Mouse (Mus musculus): Measurements from ENCODE around the gene Zfp760. TPM values are rescaled to one million over a fixed set of nuclear protein-coding genes. Genes with fewer than 3 reads are reported as not detected.
"Not testable (repeated sequence)": the region's sequence is repeated elsewhere in the genome, so short reads cannot be mapped to it uniquely, and the experiment has no call there.

Zfp760 gene
- 18.6 and 20.7 TPM in 2 replicates for polyA plus RNA-seq (2016; fragmentation: Nextera tagmentation; extraction: Ambion mirVana)

GRCm38 (mm10) chr17:21707343-21707996 is at the start of gene Zfp760:
Gene Zfp760, plus strand, starts transcription at chr17:21707741.
- Histone ChIP-seq H3K27ac (replicated peaks) (peak within 1 kb of the TSS; percentile 93), H3K36me3 (peaks cover 25% of the 10 kb centered on the region), H3K27me3 (ENCODE audit: low read depth, poor library complexity, severe bottlenecking) (no peaks in the 10 kb centered on the region), H3K4me3 (peak within 1 kb of the TSS; percentile 70), H3K9me3 (replicated peaks) (no peaks in the 10 kb centered on the region), H3K4me1 (peaks cover 15% of the 10 kb centered on the region)
- WGBS = 5% methylated on average over 26 of the region's 26 CpGs
- peak; percentile 87 for DNase-seq (ENCODE audit: low spot score)

GRCm38 (mm10) chr17:21678826-21679225 is 28.7 kb upstream of the Zfp760 start:
- not testable (repeated sequence) for H3K4me3 ChIP-seq; DNase-seq (ENCODE audit: low spot score); H3K27ac ChIP-seq (replicated peaks); H3K36me3 ChIP-seq; H3K27me3 ChIP-seq (ENCODE audit: low read depth, poor library complexity, severe bottlenecking); H3K4me1 ChIP-seq; H3K9me3 ChIP-seq (replicated peaks)
- WGBS = 15% methylated on average over 1 of the region's 1 CpGs

GRCm38 (mm10) chr17:21679273-21680018 is 28.1 kb upstream of the Zfp760 start:
- peak overlapping the region; percentile 55 for H3K4me3 ChIP-seq
- no peaks in the 10 kb centered on the region for H3K27me3 ChIP-seq (ENCODE audit: low read depth, poor library complexity, severe bottlenecking)
- DNase-seq (ENCODE audit: low spot score) = peak; percentile 82
- 5% methylated on average over 9 of the region's 9 CpGs for WGBS
- peaks cover 3% of the 10 kb centered on the region; the same call in 1 of the 2 replicates for H3K4me1 ChIP-seq
- no peaks in the 10 kb centered on the region for H3K9me3 ChIP-seq (replicated peaks)
- peak overlapping the region; percentile 76 for H3K27ac ChIP-seq (replicated peaks)
- H3K36me3 ChIP-seq = peaks cover 3% of the 10 kb centered on the region

- not testable (repeated sequence) for DNase-seq (ENCODE audit: low spot score)
Observed at GRCm38 (mm10) chr17:21680019-21680376, 27.5 kb upstream of the Zfp760 start.

GRCm38 (mm10) chr17:21691560-21691959 is 16.0 kb upstream of the Zfp760 start, which contains the start of gene Gm10226:
Gene Gm10226, plus strand, starts transcription at chr17:21691860.
- no peak within 1 kb of the TSS for H3K4me3 ChIP-seq
- 87% methylated on average over 3 of the region's 3 CpGs for WGBS
- no peak for DNase-seq (ENCODE audit: low spot score)
- H3K9me3 ChIP-seq (replicated peaks) = no peaks in the 10 kb centered on the region
- H3K27ac ChIP-seq (replicated peaks) = no peak within 1 kb of the TSS
- peaks cover 58% of the 10 kb centered on the region for H3K36me3 ChIP-seq
- H3K27me3 ChIP-seq (ENCODE audit: low read depth, poor library complexity, severe bottlenecking) = no peaks in the 10 kb centered on the region
- no peaks in the 10 kb centered on the region for H3K4me1 ChIP-seq

More at GRCm38 (mm10) chr17:21680019-21680376, 27.5 kb upstream of the Zfp760 start:
- H3K36me3 ChIP-seq; H3K27me3 ChIP-seq (ENCODE audit: low read depth, poor library complexity, severe bottlenecking); H3K9me3 ChIP-seq (replicated peaks); H3K4me1 ChIP-seq: not testable (repeated sequence)
- peak overlapping the region; percentile 55 for H3K4me3 ChIP-seq
- H3K27ac ChIP-seq (replicated peaks) = peak overlapping the region; percentile 76
- under 1% methylated on average over 10 of the region's 10 CpGs for WGBS

GRCm38 (mm10) chr17:21693342-21693741 is 14.2 kb upstream of the Zfp760 start:
- Histone ChIP-seq H3K9me3 (replicated peaks) (no peaks in the 10 kb centered on the region), H3K4me1 (no peaks in the 10 kb centered on the region), H3K4me3 (no peak overlapping the region), H3K27ac (replicated peaks) (no peak overlapping the region), H3K27me3 (ENCODE audit: low read depth, poor library complexity, severe bottlenecking) (no peaks in the 10 kb centered on the region), H3K36me3 (peaks cover 50% of the 10 kb centered on the region)
- 83% methylated on average over 3 of the region's 3 CpGs for WGBS
- DNase-seq (ENCODE audit: low spot score) = no peak

- Histone ChIP-seq H3K27ac (replicated peaks) (no peak overlapping the region), H3K36me3 (peaks cover 23% of the 10 kb centered on the region), H3K4me1 (no peaks in the 10 kb centered on the region), H3K4me3 (no peak overlapping the region), H3K27me3 (ENCODE audit: low read depth, poor library complexity, severe bottlenecking) (no peaks in the 10 kb centered on the region), H3K9me3 (replicated peaks) (no peaks in the 10 kb centered on the region)
- DNase-seq (ENCODE audit: low spot score) = no peak
Observed at GRCm38 (mm10) chr17:21696073-21696472, 11.5 kb upstream of the Zfp760 start.

- WGBS = 56% methylated on average over 5 of the region's 5 CpGs
- Histone ChIP-seq H3K4me1 (peaks cover 7% of the 10 kb centered on the region; the same call in 1 of the 2 replicates), H3K36me3 (no peaks in the 10 kb centered on the region), H3K9me3 (replicated peaks) (no peaks in the 10 kb centered on the region), H3K27me3 (ENCODE audit: low read depth, poor library complexity, severe bottlenecking) (no peaks in the 10 kb centered on the region), H3K27ac (replicated peaks) (no peak overlapping the region; the same call in 1 of the 2 replicates), H3K4me3 (no peak overlapping the region)
- DNase-seq (ENCODE audit: low spot score) = no peak
Observed at GRCm38 (mm10) chr17:21702281-21703240, 5.0 kb upstream of the Zfp760 start.

GRCm38 (mm10) chr17:21703414-21703813 is 4.1 kb upstream of the Zfp760 start:
- 87% methylated on average over 1 of the region's 1 CpGs for WGBS
- Histone ChIP-seq H3K4me1 (peaks cover 10% of the 10 kb centered on the region), H3K4me3 (no peak overlapping the region), H3K27ac (replicated peaks) (no peak overlapping the region), H3K9me3 (replicated peaks) (no peaks in the 10 kb centered on the region), H3K36me3 (no peaks in the 10 kb centered on the region), H3K27me3 (ENCODE audit: low read depth, poor library complexity, severe bottlenecking) (no peaks in the 10 kb centered on the region)
- DNase-seq (ENCODE audit: low spot score) = no peak

- Histone ChIP-seq H3K4me3 (peak overlapping the region; percentile 70), H3K36me3 (peaks cover 34% of the 10 kb centered on the region), H3K27me3 (ENCODE audit: low read depth, poor library complexity, severe bottlenecking) (no peaks in the 10 kb centered on the region), H3K4me1 (peaks cover 12% of the 10 kb centered on the region), H3K27ac (replicated peaks) (peak overlapping the region; percentile 93; the same call in 1 of the 2 replicates), H3K9me3 (replicated peaks) (no peaks in the 10 kb centered on the region)
- no peak for DNase-seq (ENCODE audit: low spot score)
- 65% methylated on average over 2 of the region's 2 CpGs for WGBS
Observed at GRCm38 (mm10) chr17:21708401-21708800, 860 bp downstream of the Zfp760 start.

- H3K4me3 ChIP-seq; H3K27me3 ChIP-seq (ENCODE audit: low read depth, poor library complexity, severe bottlenecking); DNase-seq (ENCODE audit: low spot score); H3K9me3 ChIP-seq (replicated peaks); H3K36me3 ChIP-seq; H3K27ac ChIP-seq (replicated peaks): not testable (repeated sequence)
- H3K4me1 ChIP-seq = peaks cover 11% of the 10 kb centered on the region
- 95% methylated on average over 15 of the region's 22 CpGs for WGBS
Observed at GRCm38 (mm10) chr17:21730495-21730894, 23.0 kb downstream of the Zfp760 start, which contains the start of gene Zfp229. Gene Zfp229, plus strand, starts transcription at chr17:21730795.

GRCm38 (mm10) chr17:21733049-21733448 is 25.5 kb downstream of the Zfp760 start:
- peak overlapping the region; percentile 93 for H3K27ac ChIP-seq (replicated peaks)
- DNase-seq (ENCODE audit: low spot score) = no peak
- peaks cover 18% of the 10 kb centered on the region for H3K36me3 ChIP-seq
- WGBS = 85% methylated on average over 4 of the region's 4 CpGs
- no peaks in the 10 kb centered on the region for H3K27me3 ChIP-seq (ENCODE audit: low read depth, poor library complexity, severe bottlenecking)
- H3K9me3 ChIP-seq (replicated peaks) = no peaks in the 10 kb centered on the region
- peak overlapping the region; percentile 76 for H3K4me3 ChIP-seq
- H3K4me1 ChIP-seq = peaks cover 11% of the 10 kb centered on the region

All from midbrain, embryonic 10.5 days (tissue).